Mouse (Mus musculus) induced T-regulatory cell, adult 2 months (primary cell): ENCODE results near the gene Lipa.

Experiments
- DNase-seq: peaks from one replicate; pipeline ENCODE4 v3.0.0-alpha.2; 2012; ENCODE audit warnings: low read depth

The Lipa gene

GRCm38 (mm10) chr19:34523106-34523725, 4.1 kb downstream of the Lipa start:
- no peak for DNase-seq

GRCm38 (mm10) chr19:34521978-34522377, 5.3 kb downstream of the Lipa start:
- no peak for DNase-seq

GRCm38 (mm10) chr19:34521361-34521760, 5.9 kb downstream of the Lipa start:
- DNase-seq = no peak

- no peak for DNase-seq
These were observed 7.2 kb downstream of the Lipa start for GRCm38 (mm10) chr19:34520051-34520450.

GRCm38 (mm10) chr19:34519646-34520045, 7.6 kb downstream of the Lipa start:
- DNase-seq = no peak

- DNase-seq = no peak
These were observed 8.5 kb downstream of the Lipa start for GRCm38 (mm10) chr19:34518786-34519185.

- no peak for DNase-seq
These were observed 9.3 kb downstream of the Lipa start for GRCm38 (mm10) chr19:34517812-34518594.

GRCm38 (mm10) chr19:34517197-34517596, 10.1 kb downstream of the Lipa start:
- DNase-seq = no peak

- no peak for DNase-seq
These were observed 10.9 kb downstream of the Lipa start for GRCm38 (mm10) chr19:34516346-34516745.

- DNase-seq = no peak
These were observed 11.6 kb downstream of the Lipa start for GRCm38 (mm10) chr19:34515681-34516080.

- DNase-seq = no peak
These were observed 15.7 kb downstream of the Lipa start for GRCm38 (mm10) chr19:34511528-34511927.

- DNase-seq = peak; percentile 61
These were observed 16.6 kb downstream of the Lipa start for GRCm38 (mm10) chr19:34510717-34511116.

GRCm38 (mm10) chr19:34505161-34505721, 22.0 kb downstream of the Lipa start:
- DNase-seq = peak; percentile 71

- peak; percentile 94 for DNase-seq
These were observed 26.5 kb downstream of the Lipa start for GRCm38 (mm10) chr19:34500763-34501162.

GRCm38 (mm10) chr19:34496353-34496752, 30.9 kb downstream of the Lipa start:
- DNase-seq = no peak

- DNase-seq = no peak
These were observed 33.4 kb downstream of the Lipa start for GRCm38 (mm10) chr19:34493859-34494258.

GRCm38 (mm10) chr19:34483547-34483946, 43.7 kb downstream of the Lipa start:
- DNase-seq = peak; percentile 85

GRCm38 (mm10) chr19:34474991-34475971, 52.0 kb downstream of the Lipa start, which contains the start of gene Ch25h:
Ch25h (minus strand) TSS chr19:34475164.
- peak; percentile 71 for DNase-seq

GRCm38 (mm10) chr19:34474228-34474990, 52.9 kb downstream of the Lipa start:
- DNase-seq = peak; percentile 53

- DNase-seq = no peak
These were observed 55.6 kb downstream of the Lipa start for GRCm38 (mm10) chr19:34471703-34472102.

GRCm38 (mm10) chr19:34468794-34469193, 58.5 kb downstream of the Lipa start:
- DNase-seq = no peak
